Mouse (Mus musculus) limb, embryonic 15.5 days (tissue): ENCODE measurements around the gene Fam53b. TPM values are rescaled to one million over a fixed set of nuclear protein-coding genes. Genes with fewer than 3 reads are reported as not detected.

Experiments used
- ATAC-seq: fragments of 200-750 bp; cut with Nextera tagmentation; 2 replicates; pipeline ENCODE4 v1.8.0; 2017; ENCODE audit warnings: low read depth, moderate TSS enrichment; ENCODE audit not compliant: insufficient number of reproducible peaks, low FRiP score, low TSS enrichment
- H3K27ac ChIP-seq: fragments of 300-500 bp; sonication (generic); 2 replicates; pipeline ENCODE4 v1.5.1; 2015; ENCODE audit warnings: moderate library complexity, mild to moderate bottlenecking, inconsistent platforms
- H3K27me3 ChIP-seq: fragments of 300-500 bp; sonication (generic); 2 replicates; pipeline ENCODE4 v1.6.1; 2015; ENCODE audit warnings: inconsistent platforms
- H3K36me3 ChIP-seq: fragments of 300-500 bp; sonication (generic); 2 replicates; pipeline ENCODE4 v1.6.1; 2015; ENCODE audit warnings: inconsistent platforms
- H3K4me1 ChIP-seq: fragments of 300-500 bp; sonication (generic); 2 replicates; pipeline ENCODE4 v1.6.1; 2015; ENCODE audit warnings: inconsistent platforms
- H3K4me2 ChIP-seq: fragments of 300-500 bp; sonication (generic); 2 replicates; pipeline ENCODE4 v1.6.1; 2015; ENCODE audit warnings: mild to moderate bottlenecking, inconsistent platforms
- H3K4me3 ChIP-seq: fragments of 300-500 bp; sonication (generic); 2 replicates; pipeline ENCODE4 v1.5.1; 2015; ENCODE audit warnings: mild to moderate bottlenecking, inconsistent platforms
- H3K9ac ChIP-seq: fragments of 300-500 bp; sonication (generic); 2 replicates; pipeline ENCODE4 v1.6.1; 2015; ENCODE audit warnings: inconsistent platforms
- H3K9me3 ChIP-seq: fragments of 300-500 bp; sonication (generic); 2 replicates; pipeline ENCODE4 v1.6.1; 2016; ENCODE audit warnings: inconsistent platforms
- WGBS: fragments of 180-500 bp; shearing (Covaris S2); methylation state at CpG from one replicate; pipeline ENCODE4 v1.1.7; 2015; 5-methylcytosine and 5-hydroxymethylcytosine counted together
- polyA plus RNA-seq: library from polyadenylated mRNA; unstranded; fragments of >200 nt; fragmentation: Nextera tagmentation; extraction: Ambion mirVana; gene quantifications from 2 replicates; pipeline ENCODE4 v1.2.1, GENCODE M21; 2015

The Fam53b gene
- polyA plus RNA-seq, 1 experiment from 2014 or later, result 18.5 TPM

DNA sequence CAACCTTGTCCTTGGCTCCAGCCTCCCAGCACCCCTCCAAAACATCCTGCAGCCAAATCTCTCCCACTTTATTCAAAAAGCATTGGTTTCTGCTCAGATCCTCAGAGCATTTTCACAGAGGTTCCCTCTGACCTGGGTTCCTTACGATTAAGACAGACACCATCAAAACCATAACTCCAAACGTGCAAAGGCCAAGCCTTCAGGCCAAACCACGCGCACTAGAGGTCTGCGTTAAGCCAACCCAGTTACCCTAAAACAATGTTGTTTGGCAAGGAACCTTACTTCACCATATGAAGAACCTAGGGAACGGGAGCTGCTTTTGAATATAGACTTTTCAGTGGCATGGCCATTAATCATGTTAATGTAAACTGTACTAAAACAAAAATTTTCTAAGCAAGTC lies 4.0 kb downstream of the Fam53b start:
- WGBS, result 29% methylated on average over 6 of the region's 6 CpGs
- no peak for ATAC-seq
- Histone ChIP-seq H3K27ac (peak overlapping the region; percentile 67), H3K36me3 (no peaks in the 10 kb centered on the region; the same call in 1 of the 2 replicates), H3K9ac (no peak overlapping the region), H3K4me2 (no peak overlapping the region), H3K9me3 (no peaks in the 10 kb centered on the region), H3K4me3 (no peak overlapping the region), H3K27me3 (no peaks in the 10 kb centered on the region), H3K4me1 (peaks cover 72% of the 10 kb centered on the region)

DNA sequence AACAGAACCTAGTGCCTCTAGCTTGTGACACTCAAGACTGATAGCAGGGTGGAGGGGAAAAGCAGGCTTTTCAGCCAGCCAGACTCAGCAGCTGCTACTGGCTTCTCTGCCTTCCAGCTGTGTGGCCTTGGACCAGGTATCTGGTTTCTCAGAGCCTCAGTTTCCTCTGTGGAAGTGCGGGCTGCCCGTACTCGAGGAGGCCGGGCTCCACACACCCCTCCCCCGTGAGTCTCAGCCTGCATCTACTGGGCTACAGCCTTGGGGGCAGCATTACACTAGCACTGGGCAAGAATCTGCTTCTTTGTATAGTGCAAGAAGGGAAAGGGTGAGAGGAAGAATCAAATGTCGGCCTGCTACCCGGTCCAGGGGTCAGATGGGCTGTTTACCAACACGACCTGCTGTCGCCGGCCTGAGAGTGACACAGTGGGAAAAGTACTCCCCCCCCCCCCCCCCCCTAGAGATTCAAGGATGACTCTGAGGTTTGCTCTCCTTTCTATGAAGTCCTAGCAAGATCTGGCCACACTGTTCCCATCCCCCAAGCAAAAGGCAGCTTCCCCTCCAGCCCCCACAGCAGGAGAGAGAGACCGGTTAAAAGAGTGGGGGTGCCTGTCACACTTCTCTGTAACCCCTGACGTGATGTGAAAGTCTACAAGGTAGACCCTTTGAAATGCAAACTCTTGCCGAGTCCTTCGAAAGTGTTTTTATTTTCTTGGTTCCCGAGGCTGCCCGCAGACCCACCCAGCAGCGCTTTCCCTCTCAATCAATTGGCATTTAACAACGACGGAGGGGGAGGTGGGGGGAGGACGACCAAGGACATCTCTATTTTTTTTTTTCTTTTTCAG lies 4.6 kb downstream of the Fam53b start:
- 0 out of 2 replicates have a peak, but pooled peaks have one; percentile 4 for ATAC-seq
- Histone ChIP-seq H3K4me1 (peaks cover 78% of the 10 kb centered on the region), H3K36me3 (no peaks in the 10 kb centered on the region; the same call in 1 of the 2 replicates), H3K4me3 (no peak overlapping the region), H3K27me3 (no peaks in the 10 kb centered on the region), H3K27ac (peak overlapping the region; percentile 84), H3K4me2 (peak overlapping the region; percentile 25), H3K9ac (0 out of 2 replicates have a peak overlapping the region, but pooled peaks have one; percentile 20), H3K9me3 (no peaks in the 10 kb centered on the region)
- 9% methylated on average over 20 of the region's 20 CpGs for WGBS

DNA sequence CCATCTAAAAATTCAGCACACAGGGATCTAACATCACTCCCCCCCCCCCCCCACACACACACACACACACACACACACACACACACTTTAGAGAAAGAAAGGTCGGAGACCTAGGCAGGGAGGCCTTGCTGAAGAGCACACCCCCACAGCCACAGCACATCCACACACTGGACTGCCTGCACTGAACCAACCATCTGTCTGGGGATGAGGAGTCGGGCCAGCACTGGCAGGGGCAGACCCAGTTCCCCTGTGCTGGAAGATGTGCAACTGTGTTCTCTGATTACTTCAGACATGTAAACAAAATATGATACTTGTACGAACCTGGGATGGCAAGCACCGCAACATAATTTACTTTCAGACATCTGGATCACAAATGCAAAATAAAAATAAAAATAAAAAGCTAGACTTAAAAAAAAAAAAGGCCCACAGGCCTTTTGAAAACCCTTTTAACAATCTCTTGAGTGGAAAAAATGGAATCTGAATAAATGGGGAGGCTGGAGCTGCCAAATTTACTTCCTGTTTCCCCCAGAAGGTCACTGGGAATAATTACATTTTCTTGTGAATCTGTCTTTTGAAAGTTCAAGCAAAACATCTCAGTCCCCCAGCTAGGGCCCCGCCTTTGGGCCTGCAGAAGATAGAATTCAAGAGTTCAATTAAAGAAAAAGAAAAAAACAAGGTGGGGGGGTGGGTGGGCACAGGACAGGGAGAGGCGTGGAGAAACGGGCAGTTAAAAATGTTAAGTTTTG lies 5.5 kb downstream of the Fam53b start:
- Histone ChIP-seq H3K27me3 (no peaks in the 10 kb centered on the region), H3K4me1 (peaks cover 87% of the 10 kb centered on the region), H3K9ac (no peak overlapping the region), H3K4me3 (no peak overlapping the region), H3K9me3 (no peaks in the 10 kb centered on the region), H3K4me2 (peak overlapping the region; percentile 25; the same call in 1 of the 2 replicates), H3K27ac (peak overlapping the region; percentile 84), H3K36me3 (no peaks in the 10 kb centered on the region; the same call in 1 of the 2 replicates)
- 43% methylated on average over 7 of the region's 7 CpGs for WGBS
- no peak for ATAC-seq

DNA sequence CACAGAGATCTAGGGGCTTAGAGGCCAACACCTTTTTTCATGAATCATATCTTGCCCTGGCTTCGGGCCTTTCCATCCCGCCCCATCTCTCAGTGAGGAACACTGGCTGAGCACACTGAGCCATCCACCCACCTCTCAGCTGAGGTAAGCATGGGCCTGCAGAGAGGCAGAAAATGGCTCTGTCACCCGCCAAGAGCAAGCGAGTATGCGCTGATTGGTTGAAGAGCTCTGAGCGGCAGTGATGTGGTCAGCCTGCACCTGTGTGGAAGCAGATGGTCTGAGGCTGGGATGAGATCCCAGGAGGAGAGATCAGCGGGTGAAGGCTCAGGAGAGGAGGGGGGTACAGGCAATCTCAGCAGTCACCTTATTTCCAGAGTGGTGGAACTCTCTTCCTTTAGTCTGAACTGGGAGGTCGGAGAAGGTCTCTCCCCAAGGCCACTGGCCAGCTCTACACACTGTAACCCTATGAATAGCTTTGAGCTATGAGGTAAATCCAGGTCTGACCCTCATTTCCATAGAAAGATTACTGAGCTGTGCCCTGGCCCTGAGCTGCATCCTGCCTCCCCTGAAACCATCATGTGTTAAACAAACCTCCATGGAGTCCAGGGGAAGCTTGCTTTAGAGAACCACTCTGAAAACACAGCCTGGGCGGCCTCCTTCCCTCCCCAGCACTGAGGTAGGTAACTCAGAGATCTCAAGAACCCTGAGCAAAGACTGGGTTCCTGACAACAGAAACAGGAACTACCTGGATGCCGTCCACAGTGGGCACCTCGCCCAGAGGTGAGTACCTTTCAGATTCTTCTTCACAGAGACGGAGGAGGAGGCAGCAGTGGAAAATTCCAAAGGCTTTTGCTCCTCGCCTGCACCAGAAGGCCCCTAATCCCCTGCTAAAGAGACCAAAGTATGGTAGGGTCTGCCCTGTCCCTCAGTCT lies 6.5 kb downstream of the Fam53b start:
- H3K4me3 ChIP-seq, result no peak overlapping the region
- H3K9me3 ChIP-seq, result no peaks in the 10 kb centered on the region
- 63% methylated on average over 13 of the region's 13 CpGs for WGBS
- H3K27me3 ChIP-seq, result no peaks in the 10 kb centered on the region
- H3K36me3 ChIP-seq, result no peaks in the 10 kb centered on the region; the same call in 1 of the 2 replicates
- peak overlapping the region; percentile 84 for H3K27ac ChIP-seq
- H3K4me1 ChIP-seq, result peaks cover 92% of the 10 kb centered on the region
- no peak overlapping the region for H3K4me2 ChIP-seq
- no peak for ATAC-seq
- H3K9ac ChIP-seq, result no peak overlapping the region

DNA sequence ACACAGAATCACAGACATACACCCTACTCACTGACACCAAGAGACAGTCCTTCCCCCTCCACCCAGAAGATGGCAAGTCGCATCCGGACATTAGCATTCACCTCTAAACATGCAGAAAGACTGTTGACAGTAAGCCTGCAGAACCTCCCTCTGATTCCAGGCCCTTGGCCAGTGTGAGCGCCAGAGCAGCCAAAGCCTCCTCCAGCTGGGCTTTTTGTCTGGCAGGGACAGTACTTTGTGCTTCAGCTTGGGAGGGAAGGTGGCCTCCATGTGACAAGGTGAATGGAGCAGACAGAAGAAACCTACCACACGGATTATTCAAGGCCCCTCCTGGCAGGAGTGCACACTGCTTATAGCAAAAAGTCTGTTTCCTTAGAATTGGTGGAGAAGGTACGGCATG lies 7.4 kb downstream of the Fam53b start:
- H3K4me2 ChIP-seq, result no peak overlapping the region
- no peak overlapping the region for H3K4me3 ChIP-seq
- WGBS, result 77% methylated on average over 5 of the region's 5 CpGs
- no peak for ATAC-seq
- no peaks in the 10 kb centered on the region; the same call in 1 of the 2 replicates for H3K36me3 ChIP-seq
- no peaks in the 10 kb centered on the region for H3K27me3 ChIP-seq
- H3K4me1 ChIP-seq, result peaks cover 83% of the 10 kb centered on the region
- H3K9me3 ChIP-seq, result no peaks in the 10 kb centered on the region
- H3K27ac ChIP-seq, result peak overlapping the region; percentile 84
- H3K9ac ChIP-seq, result no peak overlapping the region

DNA sequence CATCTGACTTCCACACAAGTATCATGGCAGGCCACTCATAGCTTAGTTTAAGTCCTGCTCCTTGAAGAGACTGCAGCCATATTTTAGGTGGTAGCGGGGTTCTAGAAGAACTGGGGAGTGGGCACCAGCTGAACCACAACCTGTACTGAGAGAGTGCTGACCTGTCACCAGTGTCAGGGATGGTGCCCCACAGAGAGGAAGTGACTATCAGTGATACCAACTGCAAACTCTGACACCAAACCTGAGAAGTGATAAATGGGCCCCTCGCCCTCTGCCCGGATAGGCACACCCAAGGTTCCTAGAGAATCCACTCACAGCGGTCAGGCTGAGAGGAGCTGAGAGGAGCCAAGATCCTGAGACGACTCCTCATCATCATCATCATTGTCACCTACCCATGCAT lies 8.7 kb downstream of the Fam53b start:
- H3K36me3 ChIP-seq, result no peaks in the 10 kb centered on the region; the same call in 1 of the 2 replicates
- 89% methylated on average over 5 of the region's 5 CpGs for WGBS
- H3K4me2 ChIP-seq, result no peak overlapping the region
- no peaks in the 10 kb centered on the region for H3K27me3 ChIP-seq
- 0 out of 2 replicates have a peak overlapping the region, but pooled peaks have one; percentile 7 for H3K27ac ChIP-seq
- H3K4me1 ChIP-seq, result peaks cover 72% of the 10 kb centered on the region
- H3K9ac ChIP-seq, result no peak overlapping the region
- H3K9me3 ChIP-seq, result no peaks in the 10 kb centered on the region
- H3K4me3 ChIP-seq, result no peak overlapping the region
- ATAC-seq, result no peak

DNA sequence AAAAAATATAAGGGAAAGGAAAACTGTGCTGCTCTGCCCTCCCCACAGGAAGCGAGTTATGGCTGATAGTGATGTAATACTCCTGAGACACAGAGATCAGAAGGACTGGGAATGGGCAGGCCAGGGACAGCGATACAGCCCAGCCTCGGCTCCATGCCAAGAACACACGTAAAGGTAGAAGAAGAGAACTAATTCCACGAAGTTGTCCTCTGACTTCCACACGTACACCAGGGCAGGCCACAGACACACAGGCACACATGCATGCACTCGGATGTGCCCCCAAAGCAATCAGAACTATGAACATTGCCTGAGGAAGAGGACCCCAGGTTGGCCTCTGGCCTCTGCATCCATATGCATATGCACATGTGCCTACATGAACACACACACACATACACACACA lies 9.2 kb downstream of the Fam53b start:
- WGBS, result 57% methylated on average over 7 of the region's 7 CpGs

DNA sequence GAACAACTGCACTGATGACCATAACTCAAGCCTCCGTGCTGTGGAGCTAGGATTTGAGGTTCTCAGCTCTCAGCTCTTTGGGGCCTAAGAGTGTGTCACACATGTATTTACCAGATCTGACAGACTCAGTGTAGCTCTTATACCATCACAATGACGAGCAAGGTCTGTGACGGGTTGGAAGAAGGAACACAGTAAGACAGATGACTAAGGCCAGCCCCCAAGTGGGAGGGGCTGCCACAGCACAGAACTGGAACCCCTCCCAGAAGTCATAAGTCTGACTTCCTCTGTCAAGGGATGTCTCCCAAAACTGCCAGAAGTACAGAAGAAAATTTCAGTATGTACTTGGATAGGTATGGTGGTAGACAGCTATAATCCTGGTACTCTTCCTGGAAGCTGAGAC lies 9.7 kb downstream of the Fam53b start:
- Histone ChIP-seq H3K4me3 (no peak overlapping the region), H3K4me1 (peaks cover 68% of the 10 kb centered on the region), H3K9ac (no peak overlapping the region), H3K36me3 (no peaks in the 10 kb centered on the region; the same call in 1 of the 2 replicates), H3K9me3 (no peaks in the 10 kb centered on the region), H3K27me3 (no peaks in the 10 kb centered on the region), H3K4me2 (no peak overlapping the region), H3K27ac (0 out of 2 replicates have a peak overlapping the region, but pooled peaks have one; percentile 28)
- ATAC-seq, result peak; percentile 22; the same call in 1 of the 2 replicates
- WGBS, result 64% methylated on average over 3 of the region's 3 CpGs

More for the DNA sequence above, 9.2 kb downstream of the Fam53b start:
- no peaks in the 10 kb centered on the region for H3K27me3 ChIP-seq
- H3K4me1 ChIP-seq, result peaks cover 70% of the 10 kb centered on the region
- 0 out of 2 replicates have a peak overlapping the region, but pooled peaks have one; percentile 7 for H3K27ac ChIP-seq
- H3K9ac ChIP-seq, result no peak overlapping the region
- ATAC-seq, result no peak
- no peaks in the 10 kb centered on the region; the same call in 1 of the 2 replicates for H3K36me3 ChIP-seq
- no peak overlapping the region for H3K4me3 ChIP-seq
- no peaks in the 10 kb centered on the region for H3K9me3 ChIP-seq
- no peak overlapping the region for H3K4me2 ChIP-seq

DNA sequence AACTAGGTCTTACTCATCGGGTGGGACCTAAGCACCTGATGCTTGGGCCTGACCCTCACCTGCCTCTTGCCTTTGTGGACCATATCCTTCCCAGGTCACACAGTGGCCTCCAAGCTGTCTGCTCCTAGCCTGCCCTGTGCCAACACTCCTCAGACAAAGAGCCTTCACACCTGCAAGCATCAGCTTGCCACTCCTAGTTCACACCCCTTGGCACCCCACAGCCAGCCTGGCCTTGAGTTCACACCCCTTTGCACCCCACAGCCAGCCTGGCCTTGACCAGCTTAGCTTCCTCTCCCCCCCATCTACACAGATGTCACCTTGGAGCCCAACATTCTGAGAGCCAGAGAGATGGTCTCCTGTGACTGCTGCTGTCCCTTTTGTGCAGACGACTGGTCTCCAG lies 10.3 kb downstream of the Fam53b start:
- H3K9me3 ChIP-seq, result no peaks in the 10 kb centered on the region
- no peak overlapping the region for H3K4me3 ChIP-seq
- H3K27me3 ChIP-seq, result no peaks in the 10 kb centered on the region
- no peak overlapping the region for H3K27ac ChIP-seq
- peaks cover 61% of the 10 kb centered on the region for H3K4me1 ChIP-seq
- peaks cover 3% of the 10 kb centered on the region; the same call in 1 of the 2 replicates for H3K36me3 ChIP-seq
- WGBS, result 78% methylated on average over 2 of the region's 2 CpGs
- H3K9ac ChIP-seq, result no peak overlapping the region
- H3K4me2 ChIP-seq, result no peak overlapping the region
- ATAC-seq, result no peak

DNA sequence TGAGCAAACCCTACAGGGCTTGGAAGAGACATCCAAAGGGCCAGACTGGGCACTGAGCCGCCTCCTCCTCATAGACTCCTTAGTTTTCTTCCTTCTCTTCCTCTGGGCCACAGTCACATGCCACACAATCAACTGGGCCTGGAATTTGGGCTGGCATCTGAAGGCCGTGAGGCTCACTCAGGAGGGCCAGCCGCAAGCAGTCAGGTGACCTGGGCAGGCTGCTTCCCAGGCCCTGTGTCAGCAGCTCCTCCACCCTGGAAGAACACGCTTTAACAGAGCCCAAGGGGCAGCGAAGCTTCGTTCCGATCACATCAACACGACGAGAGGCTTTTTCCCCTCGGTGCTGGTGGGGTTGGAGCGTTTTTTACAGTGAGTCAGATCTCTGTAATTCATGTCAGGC lies 11.0 kb downstream of the Fam53b start:
- 73% methylated on average over 11 of the region's 11 CpGs for WGBS
- peaks cover 4% of the 10 kb centered on the region; the same call in 1 of the 2 replicates for H3K36me3 ChIP-seq
- H3K27ac ChIP-seq, result 0 out of 2 replicates have a peak overlapping the region, but pooled peaks have one; percentile 35
- no peak for ATAC-seq
- no peak overlapping the region for H3K4me3 ChIP-seq
- peaks cover 55% of the 10 kb centered on the region for H3K4me1 ChIP-seq
- H3K9ac ChIP-seq, result no peak overlapping the region
- H3K27me3 ChIP-seq, result no peaks in the 10 kb centered on the region
- no peak overlapping the region for H3K4me2 ChIP-seq
- H3K9me3 ChIP-seq, result no peaks in the 10 kb centered on the region

DNA sequence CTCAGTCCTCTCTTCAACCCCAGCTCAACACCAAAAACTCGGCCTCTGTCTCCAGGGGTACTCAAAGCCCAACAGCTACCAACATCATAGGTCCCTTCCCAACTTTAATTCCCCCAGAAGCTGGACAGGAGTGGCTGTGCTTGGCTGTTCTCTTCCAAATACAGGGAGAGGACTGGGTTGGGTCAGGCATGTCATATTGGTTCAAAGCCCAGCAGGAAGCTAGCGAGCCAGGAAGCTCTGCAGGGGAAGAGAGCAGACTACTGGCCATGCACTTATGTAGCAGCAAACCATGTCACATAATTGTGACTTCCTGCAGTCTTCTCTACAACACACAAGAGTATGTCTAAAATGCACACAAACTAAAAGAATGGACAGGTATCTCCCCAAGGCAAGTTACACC lies 11.6 kb downstream of the Fam53b start:
- no peaks in the 10 kb centered on the region for H3K27me3 ChIP-seq
- H3K27ac ChIP-seq, result no peak overlapping the region
- no peak overlapping the region for H3K4me3 ChIP-seq
- H3K36me3 ChIP-seq, result peaks cover 4% of the 10 kb centered on the region; the same call in 1 of the 2 replicates
- H3K9ac ChIP-seq, result no peak overlapping the region
- H3K4me2 ChIP-seq, result no peak overlapping the region
- H3K4me1 ChIP-seq, result peaks cover 49% of the 10 kb centered on the region
- no peaks in the 10 kb centered on the region for H3K9me3 ChIP-seq
- WGBS, result 70% methylated on average over 2 of the region's 2 CpGs
- ATAC-seq, result no peak
